Comparison of ENCODE assay signal across 8 mouse cellular contexts in the genomic region with DNA sequence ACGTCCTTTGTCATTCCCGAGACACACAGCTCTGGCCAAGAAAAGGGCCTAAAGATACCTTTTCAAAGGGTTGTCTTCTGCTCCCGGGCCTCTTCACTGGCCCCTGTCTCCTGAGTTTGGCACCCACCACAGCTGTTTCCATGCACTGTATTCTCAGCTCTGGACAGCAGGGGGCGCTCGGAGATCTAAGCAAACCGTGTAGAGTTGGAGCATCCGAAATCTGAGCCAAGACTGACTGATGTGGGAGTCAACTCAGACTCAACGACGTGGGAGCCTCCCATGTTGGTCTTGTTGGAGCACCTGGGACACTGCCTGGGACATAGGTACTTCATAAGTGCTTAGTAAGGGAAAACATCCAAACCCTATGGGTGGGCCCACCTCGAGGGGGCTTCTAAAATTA. TPM values are rescaled to one million over a fixed set of nuclear protein-coding genes. Genes with fewer than 3 reads are reported as not detected.
A peak's percentile ranks its signal among the peaks of the same experiment; 100 is the strongest.
DNase-seq lines count a peak whose midpoint lies in the region; ATAC-seq and TF ChIP-seq lines count a peak whose summit lies in the region.

No protein-coding gene starts in this region.

- no peak overlapping the region for H3K4me3 ChIP-seq in bone marrow macrophage, adult 2 months (ENCODE audit: insufficient read depth, low read length)
- no peak overlapping the region for H3K4me3 ChIP-seq in embryonic facial prominence, embryonic 14.5 days (ENCODE audit: low read depth, low read length)
- H3K4me3 ChIP-seq in heart, embryonic 12.5 days, result no peak overlapping the region
- H3K4me3 ChIP-seq in kidney, postnatal 0 days (replicated peaks; ENCODE audit: low read depth, low read length), result no peak overlapping the region
- H3K4me3 ChIP-seq in liver, adult 2 months (ENCODE audit: insufficient read depth, low read depth, low read length), result no peak overlapping the region
- no peak overlapping the region for H3K4me3 ChIP-seq in stomach, embryonic 14.5 days (ENCODE audit: low read depth, low read length)

- H3K36me3 ChIP-seq in embryonic facial prominence, embryonic 14.5 days (ENCODE audit: control insufficient read depth, insufficient read depth, low read length), result peaks cover 9% of the 10 kb centered on the region
- peaks cover 20% of the 10 kb centered on the region for H3K36me3 ChIP-seq in heart, embryonic 12.5 days
- H3K36me3 ChIP-seq in kidney, postnatal 0 days (ENCODE audit: insufficient read depth, low read length), result peaks cover 6% of the 10 kb centered on the region
- peaks cover 4% of the 10 kb centered on the region; the same call in 1 of the 2 replicates for H3K36me3 ChIP-seq in liver, adult 2 months (ENCODE audit: control insufficient read depth, insufficient read depth, low read length)
- H3K36me3 ChIP-seq in stomach, embryonic 14.5 days (ENCODE audit: control insufficient read depth, insufficient read depth, low read length), result peaks cover 9% of the 10 kb centered on the region

- H3K4me1 ChIP-seq in bone marrow macrophage, adult 2 months (ENCODE audit: control insufficient read depth, insufficient read depth, low read length), result peaks cover 21% of the 10 kb centered on the region
- no peaks in the 10 kb centered on the region for H3K4me1 ChIP-seq in embryonic facial prominence, embryonic 14.5 days (ENCODE audit: control insufficient read depth, insufficient read depth, low read length)
- peaks cover 5% of the 10 kb centered on the region for H3K4me1 ChIP-seq in heart, embryonic 12.5 days (replicated peaks)
- H3K4me1 ChIP-seq in kidney, postnatal 0 days (replicated peaks; ENCODE audit: insufficient read depth, low read length), result no peaks in the 10 kb centered on the region
- no peaks in the 10 kb centered on the region for H3K4me1 ChIP-seq in liver, adult 2 months (ENCODE audit: control insufficient read depth, insufficient read depth, low read length)
- H3K4me1 ChIP-seq in stomach, embryonic 14.5 days (ENCODE audit: control insufficient read depth, insufficient read depth, low read length), result no peaks in the 10 kb centered on the region

- H3K4me2 ChIP-seq in embryonic facial prominence, embryonic 14.5 days (ENCODE audit: low read depth, low read length), result no peak overlapping the region
- H3K4me2 ChIP-seq in heart, embryonic 12.5 days, result no peak overlapping the region
- H3K4me2 ChIP-seq in kidney, postnatal 0 days (ENCODE audit: low read length), result no peak overlapping the region
- H3K4me2 ChIP-seq in stomach, embryonic 14.5 days (replicated peaks; ENCODE audit: low read depth, low read length), result no peak overlapping the region

- H3K27me3 ChIP-seq in embryonic facial prominence, embryonic 14.5 days (replicated peaks; ENCODE audit: control insufficient read depth, insufficient read depth, low read length), result no peaks in the 10 kb centered on the region
- peaks cover 13% of the 10 kb centered on the region; the same call in 1 of the 2 replicates for H3K27me3 ChIP-seq in heart, embryonic 12.5 days (replicated peaks)
- H3K27me3 ChIP-seq in kidney, postnatal 0 days (ENCODE audit: insufficient read depth, low read length), result no peaks in the 10 kb centered on the region
- H3K27me3 ChIP-seq in liver, adult 2 months (ENCODE audit: control insufficient read depth, insufficient read depth, low read length), result no peaks in the 10 kb centered on the region
- no peaks in the 10 kb centered on the region for H3K27me3 ChIP-seq in stomach, embryonic 14.5 days (ENCODE audit: control insufficient read depth, insufficient read depth, low read length)

- ATAC-seq in embryonic facial prominence, embryonic 14.5 days (ENCODE audit: low read depth), result peak; percentile 56; the same call in 1 of the 2 replicates
- ATAC-seq in heart, embryonic 12.5 days (ENCODE audit: insufficient number of reproducible peaks, low FRiP score), result peak; percentile 59; the same call in 1 of the 2 replicates
- ATAC-seq in kidney, postnatal 0 days (replicated peaks; ENCODE audit: low FRiP score, low read depth), result peak; percentile 58; the same call in 1 of the 2 replicates
- peak; percentile 56 for ATAC-seq in stomach, embryonic 14.5 days (ENCODE audit: insufficient number of reproducible peaks, insufficient read depth, low FRiP score, low read depth)

- no peak for TF ChIP-seq POLR2A in bone marrow macrophage, adult 2 months (IDR thresholded peaks at IDR 0.05; ENCODE audit: borderline replicate concordance, low read depth, low read length)
- TF ChIP-seq POLR2A in liver, adult 2 months (IDR thresholded peaks at IDR 0.05; ENCODE audit: extremely low read depth, insufficient read depth, low read length), result no peak

- peak; percentile 80 for TF ChIP-seq CTCF in bone marrow macrophage, adult 2 months (IDR thresholded peaks at IDR 0.05; ENCODE audit: low read depth, low read length)
- peak; percentile 93 for TF ChIP-seq CTCF in kidney, postnatal 0 days (IDR thresholded peaks at IDR 0.05; ENCODE audit: low read depth)
- TF ChIP-seq CTCF in liver, adult 2 months (IDR thresholded peaks at IDR 0.05; ENCODE audit: low read depth, low read length), result peak; percentile 86

- H3K79me2 ChIP-seq in liver, adult 2 months (ENCODE audit: control insufficient read depth, insufficient read depth, low read length), result no peaks in the 10 kb centered on the region

- H3K9ac ChIP-seq in embryonic facial prominence, embryonic 14.5 days (ENCODE audit: low read depth, low read length), result no peak overlapping the region
- H3K9ac ChIP-seq in heart, embryonic 12.5 days, result no peak overlapping the region
- no peak overlapping the region for H3K9ac ChIP-seq in kidney, postnatal 0 days (ENCODE audit: low read depth, low read length)
- no peak overlapping the region for H3K9ac ChIP-seq in liver, adult 2 months (ENCODE audit: low read depth, low read length)
- no peak overlapping the region for H3K9ac ChIP-seq in stomach, embryonic 14.5 days (replicated peaks; ENCODE audit: low read depth, low read length)

- H3K27ac ChIP-seq in bone marrow macrophage, adult 2 months (ENCODE audit: insufficient read depth, low read depth, low read length), result no peak overlapping the region
- H3K27ac ChIP-seq in embryonic facial prominence, embryonic 14.5 days (replicated peaks; ENCODE audit: low read depth, low read length), result no peak overlapping the region
- H3K27ac ChIP-seq in heart, embryonic 12.5 days (ENCODE audit: poor library complexity, severe bottlenecking), result no peak overlapping the region
- H3K27ac ChIP-seq in kidney, postnatal 0 days, result no peak overlapping the region
- H3K27ac ChIP-seq in liver, adult 2 months (replicated peaks; ENCODE audit: insufficient read depth, low read depth, low read length), result no peak overlapping the region
- no peak overlapping the region for H3K27ac ChIP-seq in stomach, embryonic 14.5 days (ENCODE audit: low read length)

- no peaks in the 10 kb centered on the region for H3K9me3 ChIP-seq in embryonic facial prominence, embryonic 14.5 days (ENCODE audit: control insufficient read depth, low read length)
- H3K9me3 ChIP-seq in heart, embryonic 12.5 days (replicated peaks), result no peaks in the 10 kb centered on the region
- H3K9me3 ChIP-seq in kidney, postnatal 0 days (replicated peaks; ENCODE audit: low read length), result no peaks in the 10 kb centered on the region
- H3K9me3 ChIP-seq in stomach, embryonic 14.5 days (ENCODE audit: control insufficient read depth, low read depth, low read length), result no peaks in the 10 kb centered on the region

- WGBS in embryonic facial prominence, embryonic 14.5 days, result 15% methylated on average over 10 of the region's 10 CpGs
- 12% methylated on average over 10 of the region's 10 CpGs for WGBS in heart, embryonic 12.5 days
- WGBS in kidney, postnatal 0 days, result 12% methylated on average over 10 of the region's 10 CpGs
- WGBS in liver, adult 2 months, result 14% methylated on average over 10 of the region's 10 CpGs
- WGBS in stomach, embryonic 14.5 days, result 11% methylated on average over 10 of the region's 10 CpGs

- DNase-seq in CD4-positive, CD25-positive, alpha-beta regulatory T cell, adult 2 months (ENCODE audit: low read depth, low spot score), result peak; percentile 88
- peak; percentile 93 for DNase-seq in embryonic facial prominence, embryonic 14.5 days (ENCODE audit: low spot score)
- DNase-seq in kidney, postnatal 0 days (ENCODE audit: low spot score), result peak; percentile 91
- peak; percentile 39 for DNase-seq in liver, adult 2 months (ENCODE audit: extremely low read depth, low read depth, low spot score)
- DNase-seq in neural tube, embryonic 10.5 days (ENCODE audit: extremely low spot score, low spot score), result peak; percentile 90

RNA-seq across cellular contexts. Expression of gene Emc8, which starts 10.1 kb away (rescaled TPM):
- polyA plus RNA-seq in bone marrow macrophage, adult 2 months (2012; ENCODE audit: insufficient read depth, insufficient read length, missing spikeins), result 56.5 and 61.3 TPM in 2 replicates
- polyA plus RNA-seq in embryonic facial prominence, embryonic 14.5 days (2014; fragmentation: Nextera tagmentation; extraction: Ambion mirVana), result 221 and 243 TPM in 2 replicates
- polyA plus RNA-seq in heart, embryonic 12.5 days (2016; fragmentation: Nextera tagmentation; extraction: Ambion mirVana), result 168 and 183 TPM in 2 replicates
- 210 and 213 TPM in 2 replicates for polyA plus RNA-seq in kidney, postnatal 0 days (2015; fragmentation: Nextera tagmentation; extraction: Ambion mirVana)
- total RNA-seq in liver, adult 2 months (2014; rRNA removed), result 6.7 and 11.9 TPM in 2 replicates
- polyA plus RNA-seq in liver, adult 2 months (2012; rRNA removed), result 47.8 and 53.3 TPM in 2 replicates
- polyA plus RNA-seq in stomach, embryonic 14.5 days (2014; fragmentation: Nextera tagmentation; extraction: Ambion mirVana), result 244 and 254 TPM in 2 replicates

RNA-seq across cellular contexts. Expression of gene Cox4i1, which starts 10.4 kb away (rescaled TPM):
- 607 and 651 TPM in 2 replicates for polyA plus RNA-seq in bone marrow macrophage, adult 2 months (2012; ENCODE audit: insufficient read depth, insufficient read length, missing spikeins)
- 977 and 1,053 TPM in 2 replicates for polyA plus RNA-seq in embryonic facial prominence, embryonic 14.5 days (2014; fragmentation: Nextera tagmentation; extraction: Ambion mirVana)
- 1,676 and 1,716 TPM in 2 replicates for polyA plus RNA-seq in heart, embryonic 12.5 days (2016; fragmentation: Nextera tagmentation; extraction: Ambion mirVana)
- polyA plus RNA-seq in kidney, postnatal 0 days (2015; fragmentation: Nextera tagmentation; extraction: Ambion mirVana), result 2,057 and 2,086 TPM in 2 replicates
- 706 and 858 TPM in 2 replicates for total RNA-seq in liver, adult 2 months (2014; rRNA removed)
- 1,059 and 1,162 TPM in 2 replicates for polyA plus RNA-seq in liver, adult 2 months (2012; rRNA removed)
- 1,095 and 1,156 TPM in 2 replicates for polyA plus RNA-seq in stomach, embryonic 14.5 days (2014; fragmentation: Nextera tagmentation; extraction: Ambion mirVana)

RNA-seq across cellular contexts. Expression of gene Gm27021, which starts 10.6 kb away (rescaled TPM):
- not detected in 2 replicates for polyA plus RNA-seq in bone marrow macrophage, adult 2 months (2012; ENCODE audit: insufficient read depth, insufficient read length, missing spikeins)
- polyA plus RNA-seq in embryonic facial prominence, embryonic 14.5 days (2014; fragmentation: Nextera tagmentation; extraction: Ambion mirVana), result 2.7 and 3.3 TPM in 2 replicates
- 0.72 TPM in 1 of 2 replicates, not detected in the other for polyA plus RNA-seq in heart, embryonic 12.5 days (2016; fragmentation: Nextera tagmentation; extraction: Ambion mirVana)
- polyA plus RNA-seq in kidney, postnatal 0 days (2015; fragmentation: Nextera tagmentation; extraction: Ambion mirVana), result 3.2 and 4.0 TPM in 2 replicates
- total RNA-seq in liver, adult 2 months (2014; rRNA removed), result 1.4 TPM in 1 of 2 replicates, not detected in the other
- polyA plus RNA-seq in liver, adult 2 months (2012; rRNA removed), result not detected in 2 replicates
- 2.4 TPM in 1 of 2 replicates, not detected in the other for polyA plus RNA-seq in stomach, embryonic 14.5 days (2014; fragmentation: Nextera tagmentation; extraction: Ambion mirVana)

RNA-seq across cellular contexts. Expression of gene 1190005I06Rik, which starts 31.0 kb away (rescaled TPM):
- polyA plus RNA-seq in bone marrow macrophage, adult 2 months (2012; ENCODE audit: insufficient read depth, insufficient read length, missing spikeins), result 1.1 and 1.6 TPM in 2 replicates
- 6.9 and 7.4 TPM in 2 replicates for polyA plus RNA-seq in embryonic facial prominence, embryonic 14.5 days (2014; fragmentation: Nextera tagmentation; extraction: Ambion mirVana)
- 3.5 and 6.7 TPM in 2 replicates for polyA plus RNA-seq in heart, embryonic 12.5 days (2016; fragmentation: Nextera tagmentation; extraction: Ambion mirVana)
- polyA plus RNA-seq in kidney, postnatal 0 days (2015; fragmentation: Nextera tagmentation; extraction: Ambion mirVana), result 2.2 and 2.6 TPM in 2 replicates
- total RNA-seq in liver, adult 2 months (2014; rRNA removed), result 12.0 and 21.2 TPM in 2 replicates
- 11.9 and 15.3 TPM in 2 replicates for polyA plus RNA-seq in liver, adult 2 months (2012; rRNA removed)
- 3.6 and 5.0 TPM in 2 replicates for polyA plus RNA-seq in stomach, embryonic 14.5 days (2014; fragmentation: Nextera tagmentation; extraction: Ambion mirVana)

RNA-seq across cellular contexts. Expression of gene Irf8, which starts 57.7 kb away (rescaled TPM):
- 157 and 163 TPM in 2 replicates for polyA plus RNA-seq in bone marrow macrophage, adult 2 months (2012; ENCODE audit: insufficient read depth, insufficient read length, missing spikeins)
- 7.4 and 8.9 TPM in 2 replicates for polyA plus RNA-seq in embryonic facial prominence, embryonic 14.5 days (2014; fragmentation: Nextera tagmentation; extraction: Ambion mirVana)
- polyA plus RNA-seq in heart, embryonic 12.5 days (2016; fragmentation: Nextera tagmentation; extraction: Ambion mirVana), result 4.9 and 5.6 TPM in 2 replicates
- polyA plus RNA-seq in kidney, postnatal 0 days (2015; fragmentation: Nextera tagmentation; extraction: Ambion mirVana), result 15.7 TPM in 2 replicates
- total RNA-seq in liver, adult 2 months (2014; rRNA removed), result 5.5 and 7.6 TPM in 2 replicates
- 3.3 and 7.0 TPM in 2 replicates for polyA plus RNA-seq in liver, adult 2 months (2012; rRNA removed)
- 12.7 and 15.3 TPM in 2 replicates for polyA plus RNA-seq in stomach, embryonic 14.5 days (2014; fragmentation: Nextera tagmentation; extraction: Ambion mirVana)

Comparison
In these comparisons a context has a peak if more than half of its experiments do, and no peak if none do; other contexts are left out.
1. DNase-seq: peak in every context shown above with its lines; median percentile 93 in embryonic facial prominence, embryonic 14.5 days; 91 in kidney, postnatal 0 days; 90 in neural tube, embryonic 10.5 days; 88 in CD4-positive, CD25-positive, alpha-beta regulatory T cell, adult 2 months; 39 in liver, adult 2 months.